Mouse (Mus musculus): Measurements from ENCODE around the gene Mettl16. TPM values are rescaled to one million over a fixed set of nuclear protein-coding genes. Genes with fewer than 3 reads are reported as not detected.
A peak's percentile ranks its signal among the peaks of the same experiment; 100 is the strongest.

The Mettl16 gene
- total RNA-seq, 2 experiments from 2014 or later, result 23.0 to 25.5 TPM

Small RNA genes within 50 kb of the gene (microRNA-seq; reads per million reads assigned to microRNA genes)
- gene Mir6926, result 3.6 reads per million, percentile 6 among the genes with 10 or more reads in this experiment

Other genes with a start within 250 kb of the Mettl16 start
- 10 to 100 TPM; 77.8 to 87.8 TPM for gene Rap1gap2, start 159.9 kb upstream of the Mettl16 start, total RNA-seq (2021)
- gene Ccdc92b, start 151.2 kb upstream of the Mettl16 start, total RNA-seq (2021), result 10 to 100 TPM; 16.2 to 17.5 TPM
- 10 to 100 TPM; 45.8 to 47.9 TPM for gene Cluh, start 121.3 kb upstream of the Mettl16 start, total RNA-seq (2021)
- gene Pafah1b1, start 46.2 kb upstream of the Mettl16 start, total RNA-seq (2021), result 100 to 1,000 TPM; 393 to 420 TPM
- gene Mnt, start 60.1 kb downstream of the Mettl16 start, total RNA-seq (2021), result 10 to 100 TPM; 36.7 to 36.8 TPM
- 10 to 100 TPM; 65.3 to 72.8 TPM for gene Sgsm2, start 126.2 kb downstream of the Mettl16 start, total RNA-seq (2021)
- gene Tsr1, start 127.2 kb downstream of the Mettl16 start, total RNA-seq (2021), result 10 to 100 TPM; 37.7 to 42.4 TPM
- gene Smg6, start 155.0 kb downstream of the Mettl16 start, total RNA-seq (2021), result 10 to 100 TPM; 30.5 to 31.2 TPM
- 10 to 100 TPM; 65.6 to 66.2 TPM for gene Srr, start 155.1 kb downstream of the Mettl16 start, total RNA-seq (2021)